Mouse (Mus musculus) heart, postnatal 0 days (tissue): Measurements from ENCODE around the gene Wdr48. TPM values are rescaled to one million over a fixed set of nuclear protein-coding genes. Genes with fewer than 3 reads are reported as not detected.
A peak's percentile ranks its signal among the peaks of the same experiment; 100 is the strongest.

Source experiments
- ATAC-seq: fragments of 200-750 bp; cut with Nextera tagmentation; 2 replicates; pipeline ENCODE4 v1.8.0; 2017; ENCODE audit warnings: low read depth, moderate number of reproducible peaks, moderate library complexity; ENCODE audit not compliant: insufficient read depth
- DNase-seq: peaks from one replicate; pipeline ENCODE4 v3.0.0-alpha.2; 2016; ENCODE audit warnings: low spot score
- H3K27ac ChIP-seq: fragments of 300-500 bp; sonication (generic); 2 replicates; pipeline ENCODE4 v1.5.1; 2014; ENCODE audit warnings: low read depth, mild to moderate bottlenecking
- H3K27me3 ChIP-seq: fragments of 300-500 bp; sonication (generic); 2 replicates; pipeline ENCODE4 v1.6.1; 2014; ENCODE audit warnings: low read length, mixed read lengths; ENCODE audit not compliant: control insufficient read depth, insufficient read depth
- H3K36me3 ChIP-seq: fragments of 300-500 bp; sonication (generic); replicated peaks from 2 replicates; pipeline ENCODE4 v1.6.1; 2014; ENCODE audit warnings: low read length, mixed read lengths; ENCODE audit not compliant: control insufficient read depth, insufficient read depth
- H3K4me1 ChIP-seq: fragments of 300-500 bp; sonication (generic); 2 replicates; pipeline ENCODE4 v1.6.1; 2014; ENCODE audit warnings: antibody characterized with exemption; ENCODE audit not compliant: control insufficient read depth, insufficient read depth
- H3K4me2 ChIP-seq: fragments of 300-500 bp; sonication (generic); 2 replicates; pipeline ENCODE4 v1.6.1; 2014; ENCODE audit warnings: low read depth, mild to moderate bottlenecking, low read length, moderate library complexity
- H3K4me3 ChIP-seq: fragments of 300-500 bp; sonication (generic); 2 replicates; pipeline ENCODE4 v1.5.1; 2014; ENCODE audit warnings: low read depth, low read length
- H3K9ac ChIP-seq: fragments of 300-500 bp; sonication (generic); replicated peaks from 2 replicates; pipeline ENCODE4 v1.6.1; 2014; ENCODE audit warnings: low read depth, low read length, mixed read lengths
- H3K9me3 ChIP-seq: fragments of 300-500 bp; sonication (generic); replicated peaks from 2 replicates; pipeline ENCODE4 v1.6.1; 2016; ENCODE audit warnings: low read length; ENCODE audit not compliant: control insufficient read depth
- CTCF ChIP-seq: IDR thresholded peaks from 2 replicates; pipeline ENCODE4 v1.5.1; 2016; ENCODE audit warnings: antibody characterized with exemption, control low read depth, low read depth
- EP300 ChIP-seq: IDR thresholded peaks from 2 replicates; pipeline ENCODE4 v1.6.1; 2016; ENCODE audit warnings: antibody characterized with exemption, low read depth
- WGBS: fragments of 180-500 bp; shearing (Covaris S2); extraction: QIAGEN DNeasy Blood & Tissue Kit; methylation state at CpG from one replicate; pipeline ENCODE4 v1.1.7; 2014; 5-methylcytosine and 5-hydroxymethylcytosine counted together
- polyA plus RNA-seq: library from polyadenylated mRNA; unstranded; fragments of >200 nt; fragmentation: Nextera tagmentation; extraction: Ambion mirVana; gene quantifications from 2 replicates; pipeline ENCODE4 v1.2.1, GENCODE M21; 2015
- total RNA-seq: library from RNA; depleted of rRNA; stranded (reverse); fragments of >200 nt; gene quantifications from 2 replicates; pipeline ENCODE4 v1.2.3, GENCODE M21; 2014; ENCODE audit warnings: low replicate concordance

The Wdr48 gene
- total and polyA plus RNA-seq, 2 experiments from 2014 or later, result 19.4 to 25.3 TPM

DNA sequence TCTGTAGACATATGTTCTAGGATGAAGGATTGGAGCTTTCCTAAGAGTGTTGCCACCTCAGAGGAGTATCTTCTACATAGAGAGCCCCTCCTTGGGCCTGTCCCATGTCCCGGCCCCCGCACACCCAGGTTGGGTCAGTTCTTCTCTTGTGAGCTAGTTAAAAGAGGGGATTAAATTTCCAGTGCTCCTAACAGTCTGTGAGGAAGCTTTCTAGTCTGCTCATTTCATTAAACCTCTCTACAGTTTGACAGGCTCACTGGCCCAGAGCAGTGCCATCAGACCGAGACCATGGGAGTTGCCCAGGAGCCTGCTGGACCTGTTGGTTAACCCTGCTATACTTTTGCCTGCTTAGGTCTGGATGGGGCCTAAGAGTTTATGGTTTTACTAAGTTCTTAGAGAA lies 14.0 kb downstream of the Wdr48 start:
- ATAC-seq, result no peak
- Histone ChIP-seq H3K27me3 (no peaks in the 10 kb centered on the region), H3K4me1 (no peaks in the 10 kb centered on the region), H3K4me2 (no peak overlapping the region), H3K9me3 (no peaks in the 10 kb centered on the region), H3K9ac (no peak overlapping the region), H3K27ac (no peak overlapping the region), H3K4me3 (no peak overlapping the region), H3K36me3 (peaks cover 94% of the 10 kb centered on the region)
- DNase-seq, result no peak
- TF ChIP-seq EP300 (no peak), CTCF (no peak)
- 85% methylated on average over 3 of the region's 3 CpGs for WGBS

DNA sequence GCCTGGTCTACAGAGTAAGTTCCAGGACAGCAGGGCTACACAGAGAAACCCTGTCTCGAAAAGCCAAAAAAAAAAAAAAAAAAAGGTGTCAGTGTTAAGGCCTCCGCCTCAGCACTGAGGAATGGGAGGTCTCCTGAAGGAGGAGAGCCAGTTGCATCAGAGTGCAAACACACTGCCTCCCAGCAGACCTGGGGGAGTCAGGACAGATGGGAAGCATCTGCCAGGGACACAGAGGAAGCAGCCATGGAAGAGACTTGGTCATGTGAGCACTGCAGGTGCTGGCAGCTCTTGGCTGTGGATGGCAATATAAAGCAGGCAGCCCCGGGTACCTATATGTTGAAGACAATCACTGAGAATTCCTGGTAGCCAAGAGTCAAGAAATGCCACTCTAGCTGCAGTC lies 15.3 kb downstream of the Wdr48 start:
- Histone ChIP-seq H3K27me3 (no peaks in the 10 kb centered on the region), H3K9me3 (no peaks in the 10 kb centered on the region), H3K27ac (no peak overlapping the region), H3K9ac (no peak overlapping the region), H3K4me2 (no peak overlapping the region), H3K4me1 (no peaks in the 10 kb centered on the region), H3K4me3 (no peak overlapping the region), H3K36me3 (peaks cover 94% of the 10 kb centered on the region)
- ATAC-seq (no peak), DNase-seq (no peak)
- WGBS, result 67% methylated on average over 3 of the region's 3 CpGs
- TF ChIP-seq EP300 (no peak), CTCF (no peak)

DNA sequence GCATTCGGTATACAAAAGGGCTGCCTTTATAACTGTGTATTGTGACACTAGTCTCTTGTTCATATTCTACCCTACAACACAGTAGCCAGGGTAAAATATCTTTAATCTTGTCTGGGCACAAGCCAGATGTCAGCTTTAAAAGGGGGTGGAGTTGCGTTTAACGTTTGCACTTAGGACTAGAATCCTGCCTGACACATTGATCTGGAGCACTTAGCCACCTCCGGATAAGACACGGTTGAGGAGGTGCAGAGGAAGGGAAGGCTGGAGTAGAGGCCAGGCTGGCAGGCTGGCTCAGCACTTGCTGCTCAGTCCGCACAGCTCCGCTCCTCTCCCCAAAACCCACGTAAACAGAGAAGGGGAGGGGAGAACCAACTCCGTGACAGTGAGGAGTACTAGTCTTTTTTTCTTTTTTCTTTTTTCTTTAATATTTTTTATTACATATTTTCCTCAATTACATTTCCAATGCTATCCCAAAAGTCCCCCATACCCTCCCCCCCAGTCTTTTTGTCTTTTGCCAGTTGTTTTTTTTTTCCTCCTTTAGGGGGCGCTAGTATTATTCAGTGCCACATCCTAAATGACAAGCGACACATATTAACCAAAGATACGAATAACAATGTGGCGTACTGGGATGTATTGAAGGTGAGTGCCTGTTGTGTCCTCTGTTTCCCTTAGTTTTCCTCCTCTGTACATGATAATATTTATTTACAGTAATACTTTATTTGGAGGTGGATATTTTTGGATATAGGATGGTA lies 18.6 kb downstream of the Wdr48 start:
- Histone ChIP-seq H3K27me3 (no peaks in the 10 kb centered on the region), H3K4me2 (no peak overlapping the region), H3K4me1 (no peaks in the 10 kb centered on the region), H3K9ac (no peak overlapping the region), H3K4me3 (no peak overlapping the region), H3K36me3 (peaks cover 94% of the 10 kb centered on the region), H3K27ac (no peak overlapping the region), H3K9me3 (no peaks in the 10 kb centered on the region)
- WGBS, result 72% methylated on average over 13 of the region's 13 CpGs
- TF ChIP-seq EP300 (no peak), CTCF (peak; percentile 34)
- DNase-seq (no peak), ATAC-seq (no peak)

- Histone ChIP-seq H3K4me2 (no peak overlapping the region), H3K9ac (no peak overlapping the region), H3K27ac (no peak overlapping the region), H3K4me1 (no peaks in the 10 kb centered on the region), H3K9me3 (no peaks in the 10 kb centered on the region), H3K4me3 (no peak overlapping the region), H3K27me3 (no peaks in the 10 kb centered on the region), H3K36me3 (peaks cover 93% of the 10 kb centered on the region)
- ATAC-seq (no peak), DNase-seq (no peak)
- 86% methylated on average over 1 of the region's 1 CpGs for WGBS
- no peak for TF ChIP-seq EP300
- no peak for TF ChIP-seq CTCF
These were observed 25.2 kb downstream of the Wdr48 start for GRCm38 (mm10) chr9:119919858-119920257.

- no peak for DNase-seq
- ATAC-seq, result no peak
- no peak overlapping the region for H3K9ac ChIP-seq
- H3K27ac ChIP-seq, result no peak overlapping the region
- no peaks in the 10 kb centered on the region for H3K4me1 ChIP-seq
- TF ChIP-seq CTCF (no peak), EP300 (no peak)
- H3K9me3 ChIP-seq, result no peaks in the 10 kb centered on the region
- no peak overlapping the region for H3K4me3 ChIP-seq
- no peaks in the 10 kb centered on the region for H3K27me3 ChIP-seq
- WGBS, result 49% methylated on average over 4 of the region's 4 CpGs
- no peak overlapping the region for H3K4me2 ChIP-seq
- H3K36me3 ChIP-seq, result peaks cover 96% of the 10 kb centered on the region
These were observed 28.8 kb downstream of the Wdr48 start for GRCm38 (mm10) chr9:119923462-119923861.
